Mouse (Mus musculus): Measurements from ENCODE around the gene Sfn. TPM values are rescaled to one million over a fixed set of nuclear protein-coding genes. Genes with fewer than 3 reads are reported as not detected.

The Sfn gene
- polyA plus RNA-seq, 1 experiment from 2014 or later: 23.7 TPM

DNA sequence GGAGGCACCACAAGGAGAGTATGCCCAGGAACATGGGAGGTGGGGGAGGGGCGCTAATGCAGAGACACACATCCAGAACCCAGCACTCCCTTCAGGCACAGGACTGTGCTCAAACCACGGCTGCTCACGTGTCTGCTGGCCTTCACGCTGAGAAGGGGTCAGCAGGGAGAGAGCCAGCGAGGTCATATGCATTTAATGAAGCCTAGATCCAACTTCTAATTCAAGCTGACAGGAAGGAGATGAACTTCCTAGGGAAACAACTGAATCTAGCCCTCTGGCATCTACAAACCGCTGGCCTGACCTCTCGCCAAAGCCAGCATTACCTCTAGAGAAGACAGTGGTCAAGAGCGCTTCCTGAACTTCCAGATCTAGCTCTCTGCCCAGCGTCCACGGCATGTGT, 13.4 kb upstream of the Sfn start:
- no peak for DNase-seq (ENCODE audit: low spot score)
- no peak for ATAC-seq
- H3K36me3 ChIP-seq (ENCODE audit: insufficient read depth, low read length): peaks cover 10% of the 10 kb centered on the region
- no peak overlapping the region for H3K4me3 ChIP-seq (ENCODE audit: low read depth, low read length)
- 61% methylated on average over 10 of the region's 10 CpGs for WGBS
- peak overlapping the region; percentile 66 for H3K27ac ChIP-seq (ENCODE audit: low read length)
- no peak for TF ChIP-seq CTCF (IDR thresholded peaks at IDR 0.05)
- no peak for TF ChIP-seq EP300 (IDR thresholded peaks at IDR 0.05)
- no peaks in the 10 kb centered on the region for H3K9me3 ChIP-seq (ENCODE audit: low read length)
- H3K9ac ChIP-seq (replicated peaks; ENCODE audit: low read depth): no peak overlapping the region
- no peaks in the 10 kb centered on the region for H3K27me3 ChIP-seq (replicated peaks; ENCODE audit: insufficient read depth, low read length)
- no peak overlapping the region for H3K4me2 ChIP-seq (replicated peaks; ENCODE audit: low read depth, low read length)
- H3K4me1 ChIP-seq (ENCODE audit: insufficient read depth, low read depth, low read length): no peaks in the 10 kb centered on the region

DNA sequence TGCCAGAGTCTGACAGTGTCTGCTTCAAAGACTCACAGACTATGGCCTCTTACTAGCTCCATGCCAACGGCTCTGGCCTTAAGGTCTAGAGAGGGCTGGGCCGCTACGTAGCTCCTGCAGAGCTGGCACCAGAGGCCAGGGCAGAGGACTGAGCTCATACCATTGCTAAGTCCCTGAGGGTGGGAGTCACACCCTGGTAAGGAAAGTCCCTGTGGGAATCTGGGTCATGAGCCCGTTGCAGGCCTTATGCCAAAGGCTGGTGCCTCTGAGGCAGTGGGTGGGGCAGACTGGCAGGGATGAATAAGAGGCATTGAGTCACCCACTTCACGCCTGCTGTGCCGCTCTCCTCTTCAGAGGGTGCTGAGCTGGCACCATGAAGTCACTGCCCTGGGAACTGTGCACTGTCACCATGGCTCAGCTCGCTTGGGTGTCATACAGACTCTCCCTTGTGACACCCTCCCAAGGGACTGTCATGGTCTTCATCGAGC, 12.3 kb upstream of the Sfn start:
- Histone ChIP-seq H3K27me3 (replicated peaks; ENCODE audit: insufficient read depth, low read length) (no peaks in the 10 kb centered on the region), H3K4me3 (ENCODE audit: low read depth, low read length) (no peak overlapping the region), H3K27ac (ENCODE audit: low read length) (peak overlapping the region; percentile 72), H3K9me3 (ENCODE audit: low read length) (no peaks in the 10 kb centered on the region), H3K4me1 (ENCODE audit: insufficient read depth, low read depth, low read length) (no peaks in the 10 kb centered on the region), H3K9ac (replicated peaks; ENCODE audit: low read depth) (no peak overlapping the region), H3K36me3 (ENCODE audit: insufficient read depth, low read length) (peaks cover 10% of the 10 kb centered on the region), H3K4me2 (replicated peaks; ENCODE audit: low read depth, low read length) (no peak overlapping the region)
- TF ChIP-seq EP300 (IDR thresholded peaks at IDR 0.05) (peak; percentile 80), CTCF (IDR thresholded peaks at IDR 0.05) (no peak)
- 57% methylated on average over 8 of the region's 8 CpGs for WGBS
- DNase-seq (ENCODE audit: low spot score) (peak; percentile 96), ATAC-seq (peak; percentile 95)

DNA sequence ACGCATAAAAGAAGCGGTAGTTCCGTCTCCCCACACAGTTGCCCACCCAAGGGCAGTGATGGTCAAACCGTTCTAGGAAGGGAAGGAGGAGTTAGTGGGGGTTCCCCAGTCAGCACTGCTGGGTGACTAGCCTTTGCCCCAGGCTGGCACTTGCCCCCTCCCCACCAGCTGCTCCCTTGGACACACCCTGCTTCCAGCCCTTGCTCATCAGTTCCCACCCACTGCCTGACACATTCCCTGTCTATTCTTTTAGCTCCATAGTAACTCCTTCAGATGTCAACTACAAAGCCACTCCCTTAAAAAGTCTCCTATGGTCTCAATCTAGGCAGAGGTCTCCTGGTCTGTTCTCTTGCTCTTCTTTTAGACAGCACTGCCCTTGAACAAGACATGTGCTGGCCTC, 11.9 kb upstream of the Sfn start:
- no peak overlapping the region for H3K9ac ChIP-seq (replicated peaks; ENCODE audit: low read depth)
- H3K4me2 ChIP-seq (replicated peaks; ENCODE audit: low read depth, low read length): no peak overlapping the region
- peak overlapping the region; percentile 72 for H3K27ac ChIP-seq (ENCODE audit: low read length)
- no peak for DNase-seq (ENCODE audit: low spot score)
- no peak for TF ChIP-seq EP300 (IDR thresholded peaks at IDR 0.05)
- TF ChIP-seq CTCF (IDR thresholded peaks at IDR 0.05): no peak
- no peaks in the 10 kb centered on the region for H3K27me3 ChIP-seq (replicated peaks; ENCODE audit: insufficient read depth, low read length)
- 94% methylated on average over 4 of the region's 4 CpGs for WGBS
- H3K4me3 ChIP-seq (ENCODE audit: low read depth, low read length): no peak overlapping the region
- peak; percentile 10 for ATAC-seq
- peaks cover 10% of the 10 kb centered on the region for H3K36me3 ChIP-seq (ENCODE audit: insufficient read depth, low read length)
- no peaks in the 10 kb centered on the region for H3K4me1 ChIP-seq (ENCODE audit: insufficient read depth, low read depth, low read length)
- no peaks in the 10 kb centered on the region for H3K9me3 ChIP-seq (ENCODE audit: low read length)

DNA sequence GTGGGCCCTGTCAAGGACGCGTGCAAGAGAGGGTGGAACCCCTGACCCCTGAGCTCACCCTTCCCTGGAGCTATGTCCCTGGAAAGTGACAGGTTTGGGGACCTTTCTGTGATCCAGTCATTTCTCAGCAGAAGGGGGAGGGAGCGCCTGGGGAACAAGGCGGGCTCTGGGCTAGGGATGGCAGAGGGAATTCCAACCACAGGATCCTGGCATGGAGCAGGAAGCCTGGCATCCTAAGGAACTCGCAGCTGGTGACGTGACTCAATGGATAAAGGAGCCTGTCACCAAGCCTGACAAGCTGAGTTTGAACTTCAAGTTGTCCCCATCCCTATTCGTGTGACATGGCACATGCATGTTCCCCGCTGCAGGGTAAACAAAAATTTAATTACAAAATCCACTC, 11.1 kb upstream of the Sfn start:
- H3K27me3 ChIP-seq (replicated peaks; ENCODE audit: insufficient read depth, low read length): no peaks in the 10 kb centered on the region
- no peaks in the 10 kb centered on the region for H3K4me1 ChIP-seq (ENCODE audit: insufficient read depth, low read depth, low read length)
- no peak for DNase-seq (ENCODE audit: low spot score)
- no peak overlapping the region for H3K9ac ChIP-seq (replicated peaks; ENCODE audit: low read depth)
- WGBS: 95% methylated on average over 8 of the region's 8 CpGs
- TF ChIP-seq EP300 (IDR thresholded peaks at IDR 0.05): no peak
- TF ChIP-seq CTCF (IDR thresholded peaks at IDR 0.05): no peak
- H3K4me3 ChIP-seq (ENCODE audit: low read depth, low read length): no peak overlapping the region
- no peak overlapping the region for H3K4me2 ChIP-seq (replicated peaks; ENCODE audit: low read depth, low read length)
- no peaks in the 10 kb centered on the region for H3K9me3 ChIP-seq (ENCODE audit: low read length)
- peak overlapping the region; percentile 72; the same call in 1 of the 2 replicates for H3K27ac ChIP-seq (ENCODE audit: low read length)
- ATAC-seq: no peak
- H3K36me3 ChIP-seq (ENCODE audit: insufficient read depth, low read length): peaks cover 15% of the 10 kb centered on the region

DNA sequence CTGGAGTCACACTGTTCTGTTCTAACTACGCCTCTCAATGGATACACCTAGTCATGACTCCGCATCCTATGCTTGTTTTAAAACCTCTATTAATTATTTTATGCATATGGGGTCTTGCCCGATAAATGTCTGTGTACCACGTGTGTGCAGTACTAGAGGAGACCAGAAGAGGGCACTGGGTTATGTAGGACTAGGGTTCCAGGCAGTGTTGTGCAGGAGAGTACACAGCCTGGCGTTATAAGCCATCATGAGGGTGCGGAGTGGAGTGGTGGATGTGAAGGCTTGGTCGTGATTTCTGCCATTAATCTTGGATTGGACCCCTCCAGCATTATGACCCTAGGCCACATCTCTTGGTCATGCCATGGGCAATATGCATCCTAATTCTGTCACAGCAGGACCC, 10.4 kb upstream of the Sfn start:
- H3K27ac ChIP-seq (ENCODE audit: low read length): no peak overlapping the region
- H3K4me2 ChIP-seq (replicated peaks; ENCODE audit: low read depth, low read length): no peak overlapping the region
- H3K36me3 ChIP-seq (ENCODE audit: insufficient read depth, low read length): peaks cover 19% of the 10 kb centered on the region
- DNase-seq (ENCODE audit: low spot score): no peak
- H3K27me3 ChIP-seq (replicated peaks; ENCODE audit: insufficient read depth, low read length): no peaks in the 10 kb centered on the region
- H3K9ac ChIP-seq (replicated peaks; ENCODE audit: low read depth): no peak overlapping the region
- no peaks in the 10 kb centered on the region for H3K4me1 ChIP-seq (ENCODE audit: insufficient read depth, low read depth, low read length)
- WGBS: 98% methylated on average over 7 of the region's 7 CpGs
- no peaks in the 10 kb centered on the region for H3K9me3 ChIP-seq (ENCODE audit: low read length)
- ATAC-seq: no peak
- no peak for TF ChIP-seq EP300 (IDR thresholded peaks at IDR 0.05)
- peak; percentile 38 for TF ChIP-seq CTCF (IDR thresholded peaks at IDR 0.05)
- no peak overlapping the region for H3K4me3 ChIP-seq (ENCODE audit: low read depth, low read length)

DNA sequence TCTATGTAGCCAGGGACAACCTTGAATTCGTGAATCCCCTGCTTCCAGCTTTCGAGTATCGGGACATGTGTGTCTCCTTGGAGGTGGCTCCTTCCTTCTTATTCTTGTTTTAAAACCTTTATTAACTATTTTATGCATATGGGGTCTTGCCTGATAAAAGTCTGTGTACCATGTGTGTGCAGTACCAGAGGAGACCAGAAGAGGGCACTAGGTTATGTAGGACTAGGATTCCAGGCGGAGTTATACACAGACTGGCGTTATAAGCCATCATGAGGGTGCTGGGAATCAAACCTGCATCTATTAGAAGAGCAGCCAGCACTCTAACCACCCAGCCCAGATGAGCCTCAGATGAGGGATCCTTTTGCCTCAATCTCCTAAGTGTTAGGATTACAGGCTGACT, 9.8 kb upstream of the Sfn start:
- ATAC-seq (no peak), DNase-seq (ENCODE audit: low spot score) (no peak)
- TF ChIP-seq CTCF (IDR thresholded peaks at IDR 0.05) (peak; percentile 49), EP300 (IDR thresholded peaks at IDR 0.05) (no peak)
- WGBS: 97% methylated on average over 5 of the region's 5 CpGs
- Histone ChIP-seq H3K4me2 (replicated peaks; ENCODE audit: low read depth, low read length) (no peak overlapping the region), H3K9me3 (ENCODE audit: low read length) (no peaks in the 10 kb centered on the region), H3K27me3 (replicated peaks; ENCODE audit: insufficient read depth, low read length) (no peaks in the 10 kb centered on the region), H3K4me1 (ENCODE audit: insufficient read depth, low read depth, low read length) (no peaks in the 10 kb centered on the region), H3K27ac (ENCODE audit: low read length) (no peak overlapping the region), H3K9ac (replicated peaks; ENCODE audit: low read depth) (no peak overlapping the region), H3K36me3 (ENCODE audit: insufficient read depth, low read length) (peaks cover 19% of the 10 kb centered on the region), H3K4me3 (ENCODE audit: low read depth, low read length) (no peak overlapping the region)

DNA sequence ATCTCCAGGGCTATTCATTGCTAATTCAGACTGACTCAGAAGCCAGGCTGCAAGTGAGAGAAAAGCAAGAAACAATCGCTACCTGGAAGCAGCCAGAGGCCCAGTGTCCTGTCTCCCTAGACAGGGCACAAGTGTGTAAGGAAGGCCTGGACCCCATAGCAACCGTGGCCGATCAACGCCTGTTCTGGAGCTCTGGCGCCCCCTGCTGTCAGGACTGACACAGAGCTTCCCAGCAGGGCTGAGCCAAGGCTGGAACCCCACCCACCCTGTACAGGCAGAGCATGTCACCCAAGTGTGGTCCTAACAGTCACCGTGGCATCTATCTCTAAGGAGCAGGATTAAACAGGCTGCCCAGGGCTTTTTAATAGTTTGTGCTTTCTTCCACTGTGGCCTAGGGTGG, 7.8 kb upstream of the Sfn start:
- ATAC-seq (peak; percentile 30), DNase-seq (ENCODE audit: low spot score) (peak; percentile 85)
- Histone ChIP-seq H3K27me3 (replicated peaks; ENCODE audit: insufficient read depth, low read length) (no peaks in the 10 kb centered on the region), H3K9me3 (ENCODE audit: low read length) (no peaks in the 10 kb centered on the region), H3K9ac (replicated peaks; ENCODE audit: low read depth) (no peak overlapping the region), H3K4me1 (ENCODE audit: insufficient read depth, low read depth, low read length) (0 out of 2 replicates have a peak, but pooled peaks cover 3% of the 10 kb centered on the region), H3K36me3 (ENCODE audit: insufficient read depth, low read length) (peaks cover 24% of the 10 kb centered on the region), H3K4me3 (ENCODE audit: low read depth, low read length) (no peak overlapping the region), H3K27ac (ENCODE audit: low read length) (no peak overlapping the region), H3K4me2 (replicated peaks; ENCODE audit: low read depth, low read length) (no peak overlapping the region)
- TF ChIP-seq CTCF (IDR thresholded peaks at IDR 0.05) (peak; percentile 95), EP300 (IDR thresholded peaks at IDR 0.05) (no peak)
- WGBS: 15% methylated on average over 6 of the region's 6 CpGs

Data from lung, postnatal 0 days (tissue).